Mouse (Mus musculus): ENCODE measurements at regions not wholly inside any gene's neighbourhood (a gene's known extent, or its start where the extent isn't known, plus 50 kb on each side); places are given as distances from the start of the nearest gene placed in this dataset.

GRCm38 (mm10) chr1:51688946-51689345, 210.7 kb upstream of the Nabp1 start:
- TF ChIP-seq POLR2A (IDR thresholded peaks at IDR 0.05; ENCODE audit: borderline replicate concordance, control insufficient read depth, low read depth, low read length) (no peak), CTCF (IDR thresholded peaks at IDR 0.05; ENCODE audit: control insufficient read depth, insufficient read depth, low read length) (no peak)
